Mouse (Mus musculus): ENCODE measurements around the gene Clcn6. TPM values are rescaled to one million over a fixed set of nuclear protein-coding genes. Genes with fewer than 3 reads are reported as not detected.

The Clcn6 gene
- 4.0 TPM for polyA plus RNA-seq (2014; fragmentation: Illumina TruSeq; extraction: RNeasy Lipid Tissue Mini Kit (QIAGEN cat#74804); ENCODE audit: insufficient read depth, low read depth, low replicate concordance)

DNA sequence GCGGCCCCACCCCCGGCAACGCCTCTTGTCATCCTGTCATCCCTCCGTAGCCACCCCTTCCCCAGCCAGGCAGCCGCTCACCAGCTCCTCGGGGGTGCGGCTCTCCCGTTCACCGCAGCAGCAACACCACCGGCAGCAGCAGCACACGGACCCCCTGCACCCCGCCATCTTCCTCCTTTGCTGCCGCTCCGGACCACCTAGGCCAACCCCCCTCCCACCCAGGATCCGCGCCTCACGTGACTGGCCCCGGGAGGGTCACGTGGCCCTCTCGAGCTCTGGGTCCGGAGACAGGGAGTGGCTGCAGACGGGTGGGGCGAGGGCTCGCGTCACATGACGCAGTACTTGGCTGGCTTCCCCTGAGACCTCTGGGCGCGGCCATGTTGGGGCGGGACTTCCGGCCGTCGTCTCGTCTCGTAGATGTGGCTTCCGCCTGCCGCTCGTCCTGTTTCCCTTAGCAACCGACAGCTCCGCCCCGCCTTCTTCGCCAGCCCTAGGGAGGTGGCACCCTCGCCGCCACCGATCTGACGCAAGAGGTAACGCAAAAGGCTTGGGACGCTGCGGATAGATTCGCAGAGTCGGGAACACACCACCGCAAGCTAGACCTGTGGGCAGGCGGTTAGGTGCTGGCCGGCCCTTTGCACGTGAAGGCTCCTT lies at the start of gene Clcn6, which contains the start of gene Mthfr:
TSS of gene Clcn6 (minus strand) at position 222 of the 654 bp plus-strand sequence.
TSS of gene Mthfr (plus strand) at position 478 of the 654 bp plus-strand sequence.

DNA sequence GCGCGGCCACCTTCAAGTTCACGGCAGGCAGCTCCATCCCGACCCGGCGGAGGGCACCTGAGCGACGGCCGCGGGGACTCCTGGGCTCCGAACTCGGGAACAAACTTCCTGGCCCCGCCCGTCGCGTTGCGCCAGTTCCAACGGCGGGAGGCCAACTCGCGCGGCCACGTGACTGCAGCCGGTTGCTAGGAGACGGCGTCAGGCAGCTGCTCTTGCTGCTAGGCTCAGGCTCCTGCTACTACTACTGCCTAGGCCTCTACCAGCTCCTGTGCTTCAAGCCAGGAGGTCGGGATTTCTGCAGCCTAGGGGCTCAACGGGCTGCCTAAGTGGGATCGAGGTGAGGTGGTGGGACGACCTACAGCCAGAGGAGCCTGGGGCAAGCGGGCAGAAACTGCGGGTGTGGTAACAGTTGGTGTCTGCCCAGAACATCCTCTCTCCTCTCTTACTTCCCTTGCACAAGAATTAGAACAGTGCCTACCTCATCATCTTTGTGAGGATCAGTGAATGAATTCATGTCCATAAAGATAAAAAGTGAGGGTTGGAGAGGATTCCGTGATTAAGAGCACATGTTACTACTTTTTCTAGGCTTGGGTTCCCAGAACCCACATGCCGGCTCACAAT lies 49.4 kb upstream of the Clcn6 start, which contains the start of gene Agtrap:
TSS of gene Agtrap (minus strand) at position 125 of the 621 bp plus-strand sequence.

DNA sequence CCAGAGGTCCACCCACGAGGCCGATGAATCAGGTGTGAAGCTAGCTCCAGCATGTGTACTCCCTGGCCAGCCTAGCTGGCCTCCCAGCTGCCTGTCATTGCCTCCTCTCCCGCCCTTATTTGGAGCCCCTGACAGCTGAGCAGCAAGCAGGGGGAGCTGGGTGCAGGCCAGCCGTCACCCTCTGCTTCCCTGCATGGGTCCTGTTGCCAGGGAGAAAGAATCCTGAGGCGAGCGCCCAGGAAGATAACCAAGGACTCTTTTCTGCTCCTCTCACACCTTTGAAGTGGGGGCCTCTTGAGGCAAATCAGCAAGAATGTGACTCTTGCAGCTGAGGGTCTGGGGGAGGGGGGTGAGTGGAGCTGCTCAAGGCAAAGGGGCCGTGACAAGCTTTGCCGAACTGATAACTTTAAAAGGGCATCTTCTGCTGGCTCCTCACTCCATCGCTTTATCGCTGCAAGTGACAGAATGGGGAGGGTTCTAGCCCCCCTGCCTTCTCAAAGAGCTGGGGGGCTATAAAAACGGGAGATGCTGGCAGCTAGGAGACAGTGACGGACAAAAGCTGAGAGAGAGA lies 38.3 kb downstream of the Clcn6 start, which contains the start of gene Nppa:
TSS of gene Nppa (plus strand) at position 521 of the 571 bp plus-strand sequence.

DNA sequence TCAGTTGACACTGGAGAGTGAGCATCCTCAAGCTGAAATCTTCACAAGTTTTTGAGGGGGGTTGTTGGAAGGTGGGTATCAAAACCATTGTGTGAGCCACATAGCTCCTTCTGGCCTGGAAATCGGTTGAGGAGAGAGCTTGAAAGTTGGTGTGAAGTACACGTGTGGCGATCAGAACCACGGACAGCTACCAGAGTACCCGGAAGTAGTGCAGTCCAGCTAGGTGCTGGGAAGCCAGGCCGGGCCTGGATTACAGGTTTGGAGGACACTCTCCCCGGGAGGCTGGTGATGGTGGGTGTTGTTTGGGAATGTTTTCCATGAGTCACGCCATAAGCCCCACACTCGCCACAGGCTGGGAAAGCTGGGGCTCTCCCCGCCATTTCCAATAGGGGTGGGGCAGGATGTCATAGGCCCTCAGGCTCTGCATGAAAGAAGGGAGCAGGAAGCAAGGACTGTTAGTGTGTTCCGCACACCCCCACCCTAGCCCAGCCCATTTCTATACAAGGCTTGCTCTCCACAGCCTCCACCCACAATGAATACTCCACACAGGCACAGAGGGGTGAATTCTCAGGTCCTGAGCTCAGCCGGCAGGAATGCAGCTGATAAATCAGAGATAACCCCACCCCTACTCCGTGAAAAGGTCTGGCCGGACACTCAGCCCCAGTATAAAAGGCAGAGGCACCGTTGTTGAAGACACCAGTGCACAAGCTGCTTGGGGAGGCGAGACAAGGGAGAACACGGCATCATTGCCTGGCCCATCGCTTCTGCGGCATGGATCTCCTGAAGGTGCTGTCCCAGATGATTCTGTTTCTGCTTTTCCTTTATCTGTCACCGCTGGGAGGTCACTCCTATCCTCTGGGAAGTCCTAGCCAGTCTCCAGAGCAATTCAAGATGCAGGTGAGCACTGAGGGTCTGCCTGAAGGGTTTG lies 53.2 kb downstream of the Clcn6 start, which contains the start of gene Nppb:
TSS of gene Nppb (plus strand) at position 584 of the 928 bp plus-strand sequence.

Other genes with a start within 250 kb of the Clcn6 start
- 13.0 TPM for gene Zfp984, start 229.0 kb downstream of the Clcn6 start, polyA plus RNA-seq (2014; fragmentation: Illumina TruSeq; extraction: RNeasy Lipid Tissue Mini Kit (QIAGEN cat#74804); ENCODE audit: insufficient read depth, low read depth, low replicate concordance)
- 3.1 TPM for gene Zfp933, start 190.5 kb downstream of the Clcn6 start, polyA plus RNA-seq (2014; fragmentation: Illumina TruSeq; extraction: RNeasy Lipid Tissue Mini Kit (QIAGEN cat#74804); ENCODE audit: insufficient read depth, low read depth, low replicate concordance)
- 19.0 TPM for gene Miip, start 170.0 kb downstream of the Clcn6 start, polyA plus RNA-seq (2014; fragmentation: Illumina TruSeq; extraction: RNeasy Lipid Tissue Mini Kit (QIAGEN cat#74804); ENCODE audit: insufficient read depth, low read depth, low replicate concordance)
- 2.6 TPM for gene Fv1, start 169.8 kb downstream of the Clcn6 start, polyA plus RNA-seq (2014; fragmentation: Illumina TruSeq; extraction: RNeasy Lipid Tissue Mini Kit (QIAGEN cat#74804); ENCODE audit: insufficient read depth, low read depth, low replicate concordance)
- gene Mfn2, start 134.1 kb downstream of the Clcn6 start, polyA plus RNA-seq (2014; fragmentation: Illumina TruSeq; extraction: RNeasy Lipid Tissue Mini Kit (QIAGEN cat#74804); ENCODE audit: insufficient read depth, low read depth, low replicate concordance), result 20.6 TPM
- 16.9 TPM for gene Plod1, start 102.1 kb downstream of the Clcn6 start, polyA plus RNA-seq (2014; fragmentation: Illumina TruSeq; extraction: RNeasy Lipid Tissue Mini Kit (QIAGEN cat#74804); ENCODE audit: insufficient read depth, low read depth, low replicate concordance)
- gene 2510039O18Rik, start 97.9 kb downstream of the Clcn6 start, polyA plus RNA-seq (2014; fragmentation: Illumina TruSeq; extraction: RNeasy Lipid Tissue Mini Kit (QIAGEN cat#74804); ENCODE audit: insufficient read depth, low read depth, low replicate concordance), result 26.4 TPM
- 0.69 TPM for gene Nppb, start 53.0 kb downstream of the Clcn6 start, polyA plus RNA-seq (2014; fragmentation: Illumina TruSeq; extraction: RNeasy Lipid Tissue Mini Kit (QIAGEN cat#74804); ENCODE audit: insufficient read depth, low read depth, low replicate concordance)
- gene Nppa, start 38.1 kb downstream of the Clcn6 start, polyA plus RNA-seq (2014; fragmentation: Illumina TruSeq; extraction: RNeasy Lipid Tissue Mini Kit (QIAGEN cat#74804); ENCODE audit: insufficient read depth, low read depth, low replicate concordance), result 73.5 TPM
- gene Mthfr, start 256 bp upstream of the Clcn6 start, polyA plus RNA-seq (2014; fragmentation: Illumina TruSeq; extraction: RNeasy Lipid Tissue Mini Kit (QIAGEN cat#74804); ENCODE audit: insufficient read depth, low read depth, low replicate concordance), result 11.0 TPM
- gene Agtrap, start 49.2 kb upstream of the Clcn6 start, polyA plus RNA-seq (2014; fragmentation: Illumina TruSeq; extraction: RNeasy Lipid Tissue Mini Kit (QIAGEN cat#74804); ENCODE audit: insufficient read depth, low read depth, low replicate concordance), result 16.5 TPM
- 13.9 TPM for gene Mad2l2, start 91.6 kb upstream of the Clcn6 start, polyA plus RNA-seq (2014; fragmentation: Illumina TruSeq; extraction: RNeasy Lipid Tissue Mini Kit (QIAGEN cat#74804); ENCODE audit: insufficient read depth, low read depth, low replicate concordance)
- 0.10 TPM for gene Draxin, start 91.9 kb upstream of the Clcn6 start, polyA plus RNA-seq (2014; fragmentation: Illumina TruSeq; extraction: RNeasy Lipid Tissue Mini Kit (QIAGEN cat#74804); ENCODE audit: insufficient read depth, low read depth, low replicate concordance)
- 47.4 TPM for gene Fbxo6, start 113.3 kb upstream of the Clcn6 start, polyA plus RNA-seq (2014; fragmentation: Illumina TruSeq; extraction: RNeasy Lipid Tissue Mini Kit (QIAGEN cat#74804); ENCODE audit: insufficient read depth, low read depth, low replicate concordance)
- 7.6 TPM for gene Fbxo44, start 121.7 kb upstream of the Clcn6 start, polyA plus RNA-seq (2014; fragmentation: Illumina TruSeq; extraction: RNeasy Lipid Tissue Mini Kit (QIAGEN cat#74804); ENCODE audit: insufficient read depth, low read depth, low replicate concordance)
- 3.5 TPM for gene Fbxo2, start 121.8 kb upstream of the Clcn6 start, polyA plus RNA-seq (2014; fragmentation: Illumina TruSeq; extraction: RNeasy Lipid Tissue Mini Kit (QIAGEN cat#74804); ENCODE audit: insufficient read depth, low read depth, low replicate concordance)
- not detected for gene Disp3, start 249.1 kb upstream of the Clcn6 start, polyA plus RNA-seq (2014; fragmentation: Illumina TruSeq; extraction: RNeasy Lipid Tissue Mini Kit (QIAGEN cat#74804); ENCODE audit: insufficient read depth, low read depth, low replicate concordance)